Mouse (Mus musculus) testis, postnatal 14 days (tissue): ENCODE measurements around the gene Tcn2.

ENCODE experiments used
- DNase-seq: peaks from one replicate; pipeline ENCODE4 v3.0.0; 2021; ENCODE audit warnings: low spot score

Gene Tcn2

GRCm38 (mm10) chr11:3894406-3895281 lies 37.3 kb downstream of the Tcn2 start, which contains the start of the genes 4921536K21Rik and Dusp18:
Gene 4921536K21Rik (minus strand): TSS chr11:3895098.
Gene Dusp18 (plus strand): TSS chr11:3895240.
- peak; percentile 92 for DNase-seq

GRCm38 (mm10) chr11:3893970-3894369 lies 38.0 kb downstream of the Tcn2 start:
- DNase-seq: no peak

- no peak for DNase-seq
Observed at GRCm38 (mm10) chr11:3887331-3887730, 44.6 kb downstream of the Tcn2 start.

GRCm38 (mm10) chr11:3883711-3884110 lies 48.2 kb downstream of the Tcn2 start:
- DNase-seq: no peak

DNA sequence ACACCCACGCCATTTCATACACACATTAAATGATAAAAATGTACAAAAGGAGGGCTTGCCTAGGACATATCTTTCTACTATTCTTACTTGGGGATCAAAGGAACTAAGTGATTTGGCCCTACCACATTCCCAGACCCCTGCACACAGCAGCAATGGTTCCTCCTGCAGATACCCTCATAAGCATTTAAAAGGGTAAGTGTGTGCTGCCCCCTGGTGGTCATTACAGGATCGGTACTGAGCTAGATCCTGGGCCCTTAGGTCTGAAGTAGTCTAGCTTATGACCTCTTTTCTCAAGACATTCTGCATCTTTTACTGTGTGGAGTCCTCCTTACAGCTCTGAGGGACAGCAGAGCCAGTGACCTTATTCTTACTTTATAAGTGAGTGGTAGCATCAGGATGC lies 52.1 kb downstream of the Tcn2 start:
- DNase-seq: peak; percentile 64

- no peak for DNase-seq
Observed at GRCm38 (mm10) chr11:3878660-3879059, 53.3 kb downstream of the Tcn2 start.

DNA sequence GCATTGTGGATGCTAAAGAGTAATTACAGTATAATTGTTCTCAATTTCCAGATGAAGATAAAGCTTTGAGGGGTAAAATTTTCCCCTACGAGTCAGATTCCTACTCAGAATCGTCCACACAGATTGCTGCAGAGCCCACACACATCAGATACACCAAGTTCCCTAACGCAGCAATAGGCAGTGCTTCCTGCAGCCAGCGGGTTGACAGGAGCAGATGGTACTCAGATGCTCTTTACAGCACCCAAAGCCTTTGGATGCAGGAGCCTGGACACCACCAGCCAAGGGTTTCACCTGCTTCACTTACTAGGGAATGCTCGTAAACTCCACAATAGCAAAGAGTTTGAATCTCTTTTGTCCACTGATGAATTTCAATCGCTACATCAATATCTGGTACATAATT lies 55.5 kb downstream of the Tcn2 start:
- no peak for DNase-seq
